Mouse (Mus musculus) retina, adult 2 months (tissue): ENCODE measurements around the gene Ticrr.

Experiments used
- DNase-seq: peaks from one replicate; pipeline ENCODE4 v3.0.0-alpha.2; 2012; ENCODE audit warnings: low read depth, low spot score

The Ticrr gene

GRCm38 (mm10) chr7:79744585-79744984 is 84.6 kb downstream of the Ticrr start:
- DNase-seq, result no peak

DNA sequence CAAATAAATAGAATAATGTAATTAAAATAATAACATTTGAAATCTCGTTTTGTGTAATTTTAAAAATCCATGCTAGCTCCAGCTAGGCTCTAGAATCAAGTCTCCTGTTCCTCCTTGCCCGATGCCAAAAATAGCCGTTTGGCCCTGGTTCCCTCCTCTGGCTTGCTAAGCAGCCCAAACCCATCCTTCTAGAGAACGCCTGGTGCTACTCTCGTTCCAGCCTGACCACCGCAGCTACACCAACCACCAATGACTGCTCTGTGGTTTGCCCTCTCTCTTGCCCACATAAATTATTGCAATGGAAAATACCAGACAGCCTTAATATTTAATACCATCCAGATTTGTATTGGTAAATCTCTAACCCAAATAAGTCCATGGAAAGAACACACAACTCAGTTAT is 87.7 kb downstream of the Ticrr start:
- DNase-seq, result no peak
